Mouse (Mus musculus) thymus, postnatal 4 days (tissue): Measurements from ENCODE around the gene Slc25a43.

ENCODE experiments used
- DNase-seq: peaks from one replicate; pipeline ENCODE4 v3.0.0; 2021

Gene Slc25a43

GRCm38 (mm10) chrX:36743503-36744101 lies at the start of gene Slc25a43:
Slc25a43 (plus strand) TSS chrX:36743659.
- DNase-seq, result peak; percentile 35

- DNase-seq, result no peak
These were observed 3.1 kb upstream of the Slc25a43 start for GRCm38 (mm10) chrX:36740124-36740951.

GRCm38 (mm10) chrX:36741278-36741677 lies 2.2 kb upstream of the Slc25a43 start:
- DNase-seq, result no peak

- no peak for DNase-seq
These were observed 715 bp upstream of the Slc25a43 start for GRCm38 (mm10) chrX:36742744-36743143.

GRCm38 (mm10) chrX:36744735-36745134 lies 1.3 kb downstream of the Slc25a43 start:
- DNase-seq, result no peak

- no peak for DNase-seq
These were observed 1.9 kb downstream of the Slc25a43 start for GRCm38 (mm10) chrX:36745333-36745732.

- no peak for DNase-seq
These were observed 3.3 kb downstream of the Slc25a43 start for GRCm38 (mm10) chrX:36746789-36747188.

- DNase-seq, result no peak
These were observed 5.1 kb downstream of the Slc25a43 start for GRCm38 (mm10) chrX:36748573-36748972.

GRCm38 (mm10) chrX:36749281-36749785 lies 5.9 kb downstream of the Slc25a43 start:
- DNase-seq, result no peak

GRCm38 (mm10) chrX:36750591-36750990 lies 7.1 kb downstream of the Slc25a43 start:
- no peak for DNase-seq

GRCm38 (mm10) chrX:36752586-36752985 lies 9.1 kb downstream of the Slc25a43 start:
- no peak for DNase-seq

GRCm38 (mm10) chrX:36757796-36758472 lies 14.5 kb downstream of the Slc25a43 start:
- peak; percentile 74 for DNase-seq

- no peak for DNase-seq
These were observed 15.1 kb downstream of the Slc25a43 start for GRCm38 (mm10) chrX:36758566-36758965.

GRCm38 (mm10) chrX:36760946-36761635 lies 17.6 kb downstream of the Slc25a43 start:
- peak; percentile 51 for DNase-seq

GRCm38 (mm10) chrX:36762289-36762688 lies 18.8 kb downstream of the Slc25a43 start:
- no peak for DNase-seq

- DNase-seq, result no peak
These were observed 19.4 kb downstream of the Slc25a43 start for GRCm38 (mm10) chrX:36762894-36763293.

- DNase-seq, result no peak
These were observed 20.0 kb downstream of the Slc25a43 start for GRCm38 (mm10) chrX:36763298-36763933.

- DNase-seq, result no peak
These were observed 20.5 kb downstream of the Slc25a43 start for GRCm38 (mm10) chrX:36763934-36764317.

GRCm38 (mm10) chrX:36767386-36767785 lies 23.9 kb downstream of the Slc25a43 start:
- DNase-seq, result no peak

- no peak for DNase-seq
These were observed 29.1 kb downstream of the Slc25a43 start for GRCm38 (mm10) chrX:36772591-36772990.

- no peak for DNase-seq
These were observed 32.1 kb downstream of the Slc25a43 start for GRCm38 (mm10) chrX:36775520-36775919.

- DNase-seq, result no peak
These were observed 34.2 kb downstream of the Slc25a43 start for GRCm38 (mm10) chrX:36777694-36778093.
